Mouse (Mus musculus): ENCODE measurements around the gene Tex14. TPM values are rescaled to one million over a fixed set of nuclear protein-coding genes. Genes with fewer than 3 reads are reported as not detected.

Gene Tex14
- polyA plus RNA-seq, 1 experiment from 2014 or later, result 0.38 TPM

DNA sequence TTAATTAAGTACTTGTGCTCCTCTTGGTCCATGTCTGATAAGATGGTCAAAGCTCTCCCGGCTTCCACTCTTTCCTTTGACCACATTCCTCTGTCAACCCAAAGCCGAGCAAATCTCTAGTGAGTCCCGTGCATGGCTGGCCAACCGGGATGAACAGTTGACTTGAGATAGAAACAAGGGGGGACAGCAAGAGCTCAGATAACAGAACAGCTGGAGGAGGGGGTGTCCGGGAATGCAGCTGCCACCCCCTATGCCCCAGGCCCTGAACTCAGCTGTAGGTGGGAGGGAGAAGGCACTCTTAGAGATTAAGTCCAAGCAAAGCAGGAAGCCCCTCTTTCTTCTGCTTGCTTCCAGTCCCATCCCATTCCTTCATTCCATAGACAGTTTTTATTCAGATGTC lies 165.9 kb downstream of the Tex14 start:
- WGBS, result 6% methylated on average over 5 of the region's 5 CpGs

DNA sequence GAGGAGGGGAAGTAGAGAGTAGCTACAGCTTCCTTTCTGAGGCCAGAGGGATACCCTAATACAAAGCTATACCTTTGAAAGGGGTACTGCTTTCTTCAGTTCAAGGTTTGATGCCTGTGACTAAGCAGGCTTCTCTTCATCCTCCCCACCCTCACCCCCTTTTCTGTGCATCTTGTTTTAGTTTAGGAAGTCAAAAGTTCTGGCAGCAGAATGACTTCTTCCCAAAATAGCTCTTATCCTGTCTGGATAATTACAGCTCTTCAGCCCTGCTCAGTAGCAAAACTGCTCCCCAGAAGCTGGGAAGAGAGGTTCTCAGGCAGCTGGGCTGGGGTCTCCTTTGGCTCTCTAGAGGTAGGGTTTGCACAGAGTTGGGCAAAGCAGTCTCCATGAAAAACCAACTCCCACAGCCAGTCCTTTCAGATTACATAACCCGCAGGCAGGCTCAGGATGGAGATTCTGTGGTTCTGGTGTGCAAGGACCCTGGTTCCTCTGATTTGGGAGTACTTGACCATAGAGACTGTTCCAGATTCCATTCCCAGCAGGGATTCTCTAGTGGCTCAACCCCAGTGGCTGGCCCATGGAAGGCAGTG lies 166.6 kb downstream of the Tex14 start:
- H3K9me3 ChIP-seq (ENCODE audit: control insufficient read depth, low read length), result no peaks in the 10 kb centered on the region
- H3K4me3 ChIP-seq (ENCODE audit: control insufficient read depth in 1 of 2, insufficient read depth in 1 of 2, low read depth in 1 of 2, low read length in 2 of 2), result no peak overlapping the region
- H3K9ac ChIP-seq (ENCODE audit: low read length), result no peak overlapping the region
- no peaks in the 10 kb centered on the region for H3K27me3 ChIP-seq (ENCODE audit: control insufficient read depth, insufficient read depth, low read length)
- peaks cover 29 to 34% of the 10 kb centered on the region in 2 experiments for H3K4me1 ChIP-seq (ENCODE audit: control insufficient read depth in 2 of 2, insufficient read depth in 2 of 2, low read length in 2 of 2)
- no peak for ATAC-seq (ENCODE audit: insufficient number of reproducible peaks, insufficient read depth, low FRiP score, low read depth)
- H3K36me3 ChIP-seq (ENCODE audit: control insufficient read depth, insufficient read depth, low read length), result no peaks in the 10 kb centered on the region
- no peak overlapping the region for H3K4me2 ChIP-seq (ENCODE audit: low read length)
- 87% methylated on average over 1 of the region's 1 CpGs for WGBS
- H3K27ac ChIP-seq (replicated peaks in 1 of 2; ENCODE audit: control insufficient read depth in 1 of 2, insufficient read depth in 1 of 2, low read depth in 2 of 2, low read length in 2 of 2), result peak overlapping the region in 1 of 2 experiments; percentile 16; a peak in 1 of 4 replicates

More for the DNA sequence above, 165.9 kb downstream of the Tex14 start:
- Histone ChIP-seq H3K4me2 (ENCODE audit: low read length) (no peak overlapping the region), H3K36me3 (ENCODE audit: control insufficient read depth, insufficient read depth, low read length) (no peaks in the 10 kb centered on the region), H3K27me3 (ENCODE audit: control insufficient read depth, insufficient read depth, low read length) (no peaks in the 10 kb centered on the region), H3K9ac (ENCODE audit: low read length) (no peak overlapping the region), H3K9me3 (ENCODE audit: control insufficient read depth, low read length) (no peaks in the 10 kb centered on the region), H3K27ac (replicated peaks in 1 of 2; ENCODE audit: control insufficient read depth in 1 of 2, insufficient read depth in 1 of 2, low read depth in 2 of 2, low read length in 2 of 2) (0 out of 4 replicates have a peak overlapping the region, but pooled peaks have one; percentile 4 to 16), H3K4me1 (ENCODE audit: control insufficient read depth in 2 of 2, insufficient read depth in 2 of 2, low read length in 2 of 2) (peaks cover 29 to 34% of the 10 kb centered on the region in 2 experiments), H3K4me3 (ENCODE audit: control insufficient read depth in 1 of 2, insufficient read depth in 1 of 2, low read depth in 1 of 2, low read length in 2 of 2) (no peak overlapping the region)
- ATAC-seq (ENCODE audit: insufficient number of reproducible peaks, insufficient read depth, low FRiP score, low read depth), result no peak

DNA sequence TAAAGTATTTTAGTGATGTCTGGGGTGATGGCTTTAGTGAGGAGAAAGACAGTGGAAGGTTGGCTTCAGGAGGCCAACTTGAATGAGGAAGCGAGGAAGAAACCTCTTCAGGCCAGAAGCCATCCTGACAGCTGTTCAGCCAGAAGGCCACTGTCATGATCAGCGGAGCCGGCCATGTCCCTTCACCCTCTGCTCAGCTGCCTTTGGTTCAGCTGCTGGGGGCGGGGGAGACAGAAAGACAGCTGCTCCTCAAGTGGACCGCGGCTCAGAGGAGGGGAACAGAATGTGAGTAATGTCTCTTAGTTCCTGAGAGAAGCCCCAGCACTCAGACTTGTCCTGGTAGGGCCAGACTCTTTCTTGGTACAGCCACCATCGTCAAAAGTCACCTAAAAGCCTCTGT lies 168.9 kb downstream of the Tex14 start:
- ATAC-seq (ENCODE audit: insufficient number of reproducible peaks, insufficient read depth, low FRiP score, low read depth), result no peak
- no peak overlapping the region for H3K4me2 ChIP-seq (ENCODE audit: low read length)
- WGBS, result 57% methylated on average over 7 of the region's 7 CpGs
- H3K9me3 ChIP-seq (ENCODE audit: control insufficient read depth, low read length), result no peaks in the 10 kb centered on the region
- H3K4me3 ChIP-seq (ENCODE audit: control insufficient read depth in 1 of 2, insufficient read depth in 1 of 2, low read depth in 1 of 2, low read length in 2 of 2), result no peak overlapping the region
- no peaks in the 10 kb centered on the region for H3K36me3 ChIP-seq (ENCODE audit: control insufficient read depth, insufficient read depth, low read length)
- H3K27me3 ChIP-seq (ENCODE audit: control insufficient read depth, insufficient read depth, low read length), result no peaks in the 10 kb centered on the region
- no peak overlapping the region for H3K9ac ChIP-seq (ENCODE audit: low read length)
- H3K4me1 ChIP-seq (ENCODE audit: control insufficient read depth in 2 of 2, insufficient read depth in 2 of 2, low read length in 2 of 2), result peaks cover 37 to 44% of the 10 kb centered on the region in 2 experiments
- H3K27ac ChIP-seq (replicated peaks in 1 of 2; ENCODE audit: control insufficient read depth in 1 of 2, insufficient read depth in 1 of 2, low read depth in 2 of 2, low read length in 2 of 2), result no peak overlapping the region

DNA sequence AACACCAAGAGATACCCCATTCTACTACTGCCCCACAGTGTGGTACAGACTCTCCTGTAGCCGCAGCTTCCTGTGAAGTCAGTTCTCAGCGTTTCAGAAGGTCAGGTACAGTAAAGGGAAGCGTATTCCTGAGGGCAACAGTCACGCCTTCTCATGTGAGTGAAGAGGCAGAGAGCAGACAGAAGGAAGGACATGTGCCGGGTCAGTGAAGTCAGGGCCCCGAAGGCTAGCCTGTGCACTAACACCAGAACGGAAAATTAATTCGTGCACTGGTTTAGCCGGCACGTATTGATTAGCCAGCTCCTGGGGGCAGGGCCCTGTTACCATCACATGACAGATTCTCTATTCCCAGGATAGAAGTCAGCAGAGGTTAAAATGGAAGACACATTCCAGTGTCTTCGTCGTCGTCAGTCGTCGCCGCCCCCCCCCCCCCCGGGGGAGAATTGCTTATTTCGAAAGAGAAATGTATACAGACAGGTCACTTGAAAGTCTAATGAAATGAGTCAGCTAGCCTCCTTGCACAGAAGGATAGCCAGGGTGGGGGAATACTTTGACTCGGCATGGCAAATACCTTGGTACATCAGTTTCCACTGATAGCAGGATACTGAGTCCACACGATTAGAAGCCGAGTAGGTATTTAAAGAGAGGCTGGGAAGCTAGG lies 169.8 kb downstream of the Tex14 start:
- Histone ChIP-seq H3K27ac (replicated peaks in 1 of 2; ENCODE audit: control insufficient read depth in 1 of 2, insufficient read depth in 1 of 2, low read depth in 2 of 2, low read length in 2 of 2) (no peak overlapping the region), H3K4me2 (ENCODE audit: low read length) (no peak overlapping the region), H3K27me3 (ENCODE audit: control insufficient read depth, insufficient read depth, low read length) (no peaks in the 10 kb centered on the region), H3K4me3 (ENCODE audit: control insufficient read depth in 1 of 2, insufficient read depth in 1 of 2, low read depth in 1 of 2, low read length in 2 of 2) (no peak overlapping the region), H3K9me3 (ENCODE audit: control insufficient read depth, low read length) (no peaks in the 10 kb centered on the region), H3K4me1 (ENCODE audit: control insufficient read depth in 2 of 2, insufficient read depth in 2 of 2, low read length in 2 of 2) (peaks cover 39 to 52% of the 10 kb centered on the region in 2 experiments), H3K9ac (ENCODE audit: low read length) (no peak overlapping the region), H3K36me3 (ENCODE audit: control insufficient read depth, insufficient read depth, low read length) (no peaks in the 10 kb centered on the region)
- 47% methylated on average over 21 of the region's 21 CpGs for WGBS
- ATAC-seq (ENCODE audit: insufficient number of reproducible peaks, insufficient read depth, low FRiP score, low read depth), result no peak

DNA sequence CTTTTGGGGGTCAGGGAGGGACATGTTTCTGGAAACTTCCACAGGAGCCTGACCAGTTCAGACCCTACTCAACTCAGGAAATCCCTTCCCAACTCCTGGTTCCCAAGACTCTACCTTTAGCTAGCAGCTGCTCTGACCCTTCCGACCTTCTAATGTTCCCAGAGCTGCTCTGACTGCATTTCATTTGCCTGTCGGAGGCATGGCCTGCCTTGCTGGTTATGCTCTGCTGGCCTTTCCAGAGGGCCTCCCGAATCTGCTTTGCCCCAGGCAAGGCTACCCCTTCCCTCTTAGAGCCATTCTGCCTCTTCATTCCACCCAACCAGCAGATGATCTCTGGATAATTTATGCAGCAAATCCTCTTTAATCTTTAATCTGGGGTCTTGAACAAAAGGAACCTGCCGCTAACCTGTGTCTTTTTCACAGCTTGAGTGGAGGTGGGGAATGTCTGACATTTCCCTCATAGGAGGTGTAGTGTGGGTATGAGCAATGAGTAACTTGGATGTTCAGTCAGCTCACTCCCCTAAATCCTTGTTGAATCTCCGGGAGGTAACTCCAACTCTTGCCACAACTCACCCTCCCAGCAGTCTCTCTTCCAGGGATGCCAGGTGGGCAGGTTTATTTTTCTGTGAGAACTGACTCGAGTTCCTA lies 172.9 kb downstream of the Tex14 start:
- 26% methylated on average over 6 of the region's 6 CpGs for WGBS
- peak overlapping the region; percentile 8 to 55; a peak in 3 of 4 replicates for H3K4me3 ChIP-seq (ENCODE audit: control insufficient read depth in 1 of 2, insufficient read depth in 1 of 2, low read depth in 1 of 2, low read length in 2 of 2)
- no peaks in the 10 kb centered on the region for H3K36me3 ChIP-seq (ENCODE audit: control insufficient read depth, insufficient read depth, low read length)
- no peaks in the 10 kb centered on the region for H3K27me3 ChIP-seq (ENCODE audit: control insufficient read depth, insufficient read depth, low read length)
- peak overlapping the region; percentile 66 for H3K9ac ChIP-seq (ENCODE audit: low read length)
- H3K4me1 ChIP-seq (ENCODE audit: control insufficient read depth in 2 of 2, insufficient read depth in 2 of 2, low read length in 2 of 2), result peaks cover 18 to 28% of the 10 kb centered on the region in 2 experiments
- no peak overlapping the region for H3K27ac ChIP-seq (replicated peaks in 1 of 2; ENCODE audit: control insufficient read depth in 1 of 2, insufficient read depth in 1 of 2, low read depth in 2 of 2, low read length in 2 of 2)
- H3K4me2 ChIP-seq (ENCODE audit: low read length), result peak overlapping the region; percentile 77
- ATAC-seq (ENCODE audit: insufficient number of reproducible peaks, insufficient read depth, low FRiP score, low read depth), result no peak
- no peaks in the 10 kb centered on the region for H3K9me3 ChIP-seq (ENCODE audit: control insufficient read depth, low read length)

DNA sequence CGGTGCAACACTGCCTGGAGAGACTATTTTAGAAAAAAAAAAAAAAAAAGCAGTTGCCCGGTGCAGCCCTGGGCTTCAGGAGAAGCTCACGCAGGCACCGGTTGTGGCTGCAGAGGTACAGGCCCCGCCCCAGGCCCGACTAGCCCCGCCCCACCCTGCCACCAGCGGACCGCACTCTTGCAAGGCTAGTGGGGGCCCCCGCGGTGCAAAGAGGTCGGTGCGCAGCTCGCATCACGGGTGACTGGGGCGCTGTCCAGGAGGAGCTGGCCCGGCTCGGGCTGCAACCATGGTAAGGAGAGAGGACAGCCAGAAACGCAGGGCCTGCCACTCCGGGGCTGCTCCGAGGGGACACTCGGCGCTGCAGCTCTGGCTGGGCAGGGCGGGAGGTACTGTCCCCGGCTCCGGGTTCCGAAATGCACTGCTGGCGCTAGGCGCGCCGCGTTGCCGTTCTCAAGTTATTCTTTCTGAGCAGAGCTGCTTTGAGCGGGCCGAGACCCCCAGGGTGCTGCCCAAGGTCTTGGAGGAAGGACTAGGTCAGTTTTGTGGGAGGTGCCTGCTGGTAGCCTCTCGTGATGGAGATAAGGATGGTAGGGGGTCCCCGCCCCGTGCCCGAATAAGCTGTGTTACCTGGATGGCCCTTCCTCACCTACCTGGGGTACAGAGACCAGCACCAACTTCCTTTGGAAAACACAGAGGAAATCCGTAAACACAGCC lies 173.5 kb downstream of the Tex14 start:
- under 1% methylated on average over 40 of the region's 40 CpGs for WGBS
- peak; percentile 80 for ATAC-seq (ENCODE audit: insufficient number of reproducible peaks, insufficient read depth, low FRiP score, low read depth)
- Histone ChIP-seq H3K4me1 (ENCODE audit: control insufficient read depth in 2 of 2, insufficient read depth in 2 of 2, low read length in 2 of 2) (peaks cover 18 to 28% of the 10 kb centered on the region in 2 experiments), H3K27me3 (ENCODE audit: control insufficient read depth, insufficient read depth, low read length) (no peaks in the 10 kb centered on the region), H3K9me3 (ENCODE audit: control insufficient read depth, low read length) (no peaks in the 10 kb centered on the region), H3K27ac (replicated peaks in 1 of 2; ENCODE audit: control insufficient read depth in 1 of 2, insufficient read depth in 1 of 2, low read depth in 2 of 2, low read length in 2 of 2) (peak overlapping the region in 1 of 2 experiments; percentile 65; a peak in 2 of 4 replicates), H3K9ac (ENCODE audit: low read length) (peak overlapping the region; percentile 66), H3K4me3 (ENCODE audit: control insufficient read depth in 1 of 2, insufficient read depth in 1 of 2, low read depth in 1 of 2, low read length in 2 of 2) (peak overlapping the region; percentile 46 to 55), H3K36me3 (ENCODE audit: control insufficient read depth, insufficient read depth, low read length) (no peaks in the 10 kb centered on the region), H3K4me2 (ENCODE audit: low read length) (peak overlapping the region; percentile 77)

DNA sequence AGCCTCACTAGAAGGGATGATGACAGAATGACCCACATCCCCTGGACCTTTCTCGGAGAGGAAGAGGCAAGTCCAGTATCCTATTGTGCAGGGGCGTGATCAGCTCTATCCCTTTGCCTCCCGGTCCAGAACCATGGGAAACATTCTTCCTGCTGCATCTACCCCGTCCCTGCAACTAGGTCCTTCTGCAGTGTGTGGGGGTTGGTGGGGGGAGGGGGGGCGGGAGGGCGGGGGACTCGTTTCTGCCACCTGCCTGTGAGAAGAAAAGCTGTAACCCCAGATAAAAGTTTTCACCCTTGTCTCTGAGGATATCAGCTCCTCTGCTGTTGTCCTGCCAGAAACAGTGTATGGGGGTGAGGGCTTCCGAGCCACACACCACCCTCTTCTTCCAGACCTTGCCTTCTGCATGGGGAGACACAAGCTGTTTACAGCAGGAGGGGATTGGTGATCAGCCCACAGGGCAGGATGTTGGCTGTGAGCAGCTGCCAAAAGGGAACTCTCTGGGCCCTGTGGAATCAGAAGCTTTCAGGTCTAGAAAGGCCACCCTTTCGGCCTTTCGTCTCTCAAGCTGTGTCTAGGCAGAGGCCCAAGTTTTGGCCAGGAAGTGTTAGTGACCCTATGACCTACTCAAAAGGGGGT lies 174.2 kb downstream of the Tex14 start:
- H3K4me1 ChIP-seq (ENCODE audit: control insufficient read depth in 2 of 2, insufficient read depth in 2 of 2, low read length in 2 of 2), result peaks cover 18 to 28% of the 10 kb centered on the region in 2 experiments
- peak overlapping the region; percentile 46 to 55 for H3K4me3 ChIP-seq (ENCODE audit: control insufficient read depth in 1 of 2, insufficient read depth in 1 of 2, low read depth in 1 of 2, low read length in 2 of 2)
- no peaks in the 10 kb centered on the region for H3K36me3 ChIP-seq (ENCODE audit: control insufficient read depth, insufficient read depth, low read length)
- 0 out of 2 replicates have a peak, but pooled peaks have one; percentile 17 for ATAC-seq (ENCODE audit: insufficient number of reproducible peaks, insufficient read depth, low FRiP score, low read depth)
- peak overlapping the region; percentile 66 for H3K9ac ChIP-seq (ENCODE audit: low read length)
- H3K27ac ChIP-seq (replicated peaks in 1 of 2; ENCODE audit: control insufficient read depth in 1 of 2, insufficient read depth in 1 of 2, low read depth in 2 of 2, low read length in 2 of 2), result peak overlapping the region in 1 of 2 experiments; percentile 65; a peak in 2 of 4 replicates
- no peaks in the 10 kb centered on the region for H3K9me3 ChIP-seq (ENCODE audit: control insufficient read depth, low read length)
- no peaks in the 10 kb centered on the region for H3K27me3 ChIP-seq (ENCODE audit: control insufficient read depth, insufficient read depth, low read length)
- peak overlapping the region; percentile 77 for H3K4me2 ChIP-seq (ENCODE audit: low read length)
- 13% methylated on average over 10 of the region's 10 CpGs for WGBS

Measured in heart, embryonic 14.5 days (tissue).